Mouse (Mus musculus) MEL (cell line): ENCODE results near the gene Dmkn. TPM values are rescaled to one million over a fixed set of nuclear protein-coding genes. Genes with fewer than 3 reads are reported as not detected.

Source experiments
- DNase-seq: peaks from one replicate; pipeline ENCODE4 v3.0.0; 2011; ENCODE audit warnings: low read depth, low spot score
- H3K27ac ChIP-seq: 2 replicates; pipeline ENCODE4 v1.5.1; 2012; ENCODE audit warnings: low read depth, mild to moderate bottlenecking, control low read depth, low read length, moderate library complexity; ENCODE audit not compliant: control insufficient read depth
- H3K27me3 ChIP-seq, 2 experiments: fragments of 150-350 bp in 1 of 2; sonication (generic) in 1 of 2; 2 replicates each; pipeline ENCODE4 v1.6.1; 2012; ENCODE audit warnings: low read length in 2 of 2, mild to moderate bottlenecking in 2 of 2, improper control_type of control experiment in 1 of 2, moderate library complexity in 1 of 2; ENCODE audit not compliant: insufficient read depth in 2 of 2, control insufficient read depth in 1 of 2
- H3K36me3 ChIP-seq, 2 experiments: 2 replicates each; pipeline ENCODE4 v1.6.1; 2012 to 2014; ENCODE audit warnings: low read length in 2 of 2, improper control_type of control experiment in 1 of 2, inconsistent platforms in 1 of 2, mild to moderate bottlenecking in 1 of 2; ENCODE audit not compliant: insufficient read depth in 2 of 2, control insufficient read depth in 1 of 2
- H3K4me1 ChIP-seq, 2 experiments: fragments of 150-350 bp in 1 of 2; sonication (generic) in 1 of 2; 2 replicates each; pipeline ENCODE4 v1.6.1; 2012; ENCODE audit warnings: low read length in 2 of 2, improper control_type of control experiment in 1 of 2, mild to moderate bottlenecking in 1 of 2; ENCODE audit not compliant: insufficient read depth in 2 of 2, control insufficient read depth in 1 of 2
- H3K4me3 ChIP-seq, 2 experiments: fragments of 150-350 bp in 1 of 2; sonication (generic) in 1 of 2; 2 replicates each; pipeline ENCODE4 v1.5.1; 2012; ENCODE audit warnings: low read depth in 2 of 2, low read length in 2 of 2, mild to moderate bottlenecking in 2 of 2, moderate library complexity in 2 of 2, control low read depth in 1 of 2, improper control_type of control experiment in 1 of 2; ENCODE audit not compliant: control insufficient read depth in 1 of 2, insufficient read depth in 1 of 2
- H3K79me2 ChIP-seq: 2 replicates; pipeline ENCODE4 v1.6.1; 2012; ENCODE audit warnings: mild to moderate bottlenecking, low read length, moderate library complexity; ENCODE audit not compliant: control insufficient read depth, poor library complexity, insufficient read depth
- H3K9ac ChIP-seq: 2 replicates; pipeline ENCODE4 v1.6.1; 2012; ENCODE audit warnings: low read depth, mild to moderate bottlenecking, control low read depth, low read length, moderate library complexity; ENCODE audit not compliant: control insufficient read depth, poor library complexity, severe bottlenecking
- H3K9me3 ChIP-seq: fragments of 150-350 bp; sonication (generic); replicated peaks from 2 replicates; pipeline ENCODE4 v1.6.1; 2012; ENCODE audit warnings: mild to moderate bottlenecking, low read length, improper control_type of control experiment, moderate library complexity; ENCODE audit not compliant: insufficient read depth
- BHLHE40 ChIP-seq: IDR thresholded peaks from 2 replicates; pipeline ENCODE4 v1.6.1; 2012; ENCODE audit warnings: low read depth, mild to moderate bottlenecking, inconsistent platforms, low read length, improper control_type of control experiment, borderline replicate concordance
- CHD2 ChIP-seq: IDR thresholded peaks from 2 replicates; pipeline ENCODE4 v1.6.1; 2011; ENCODE audit warnings: low read length, improper control_type of control experiment
- CTCF ChIP-seq, 3 experiments: IDR thresholded peaks in 2 of 3; conservative IDR thresholded peaks in 1 of 3; 2 replicates each; pipeline ENCODE4 v1.5.1; 2011 to 2012; ENCODE audit warnings: low read length in 3 of 3, low read depth in 2 of 3, mild to moderate bottlenecking in 2 of 3, improper control_type of control experiment in 1 of 3, inconsistent platforms in 1 of 3, mixed read lengths in 1 of 3, moderate library complexity in 1 of 3; ENCODE audit not compliant: control insufficient read depth in 1 of 3, insufficient read depth in 1 of 3, poor library complexity in 1 of 3, severe bottlenecking in 1 of 3
- ELF1 ChIP-seq: IDR thresholded peaks from 2 replicates; pipeline ENCODE4 v1.6.1; 2014; ENCODE audit warnings: low read depth, mild to moderate bottlenecking, inconsistent platforms, low read length, improper control_type of control experiment, moderate library complexity
- EP300 ChIP-seq, 2 experiments: IDR thresholded peaks; 2 replicates each; pipeline ENCODE4 v1.6.1; 2011; ENCODE audit warnings: improper control_type of control experiment in 2 of 2, low read length in 2 of 2, low read depth in 1 of 2, mild to moderate bottlenecking in 1 of 2
- ETS1 ChIP-seq: IDR thresholded peaks from 2 replicates; pipeline ENCODE4 v1.6.1; 2012; ENCODE audit warnings: low read depth, mild to moderate bottlenecking, inconsistent platforms, low read length, improper control_type of control experiment, moderate library complexity
- GATA1 ChIP-seq: IDR thresholded peaks from 2 replicates; pipeline ENCODE4 v1.6.1; 2011; ENCODE audit warnings: low read depth, low read length, improper control_type of control experiment
- HCFC1 ChIP-seq: IDR thresholded peaks from 2 replicates; pipeline ENCODE4 v1.6.1; 2012; ENCODE audit warnings: low read depth, mild to moderate bottlenecking, inconsistent platforms, low read length, improper control_type of control experiment, moderate library complexity
- JUND ChIP-seq: IDR thresholded peaks from 2 replicates; pipeline ENCODE4 v1.6.1; 2011; ENCODE audit warnings: low read depth, mild to moderate bottlenecking, improper control_type of control experiment, low read length
- KAT2A ChIP-seq: conservative IDR thresholded peaks from 2 replicates; pipeline ENCODE4 v1.6.1; 2012; ENCODE audit warnings: low read depth, low read length, improper control_type of control experiment, inconsistent platforms
- MAFK ChIP-seq: IDR thresholded peaks from 2 replicates; pipeline ENCODE4 v1.6.1; 2011; ENCODE audit warnings: low read depth, mild to moderate bottlenecking, low read length, improper control_type of control experiment, borderline replicate concordance
- MAX ChIP-seq: IDR thresholded peaks from 2 replicates; pipeline ENCODE4 v1.6.1; 2011; ENCODE audit warnings: low read length, improper control_type of control experiment
- MAZ ChIP-seq: IDR thresholded peaks from 2 replicates; pipeline ENCODE4 v1.6.1; 2012; ENCODE audit warnings: low read depth, mild to moderate bottlenecking, inconsistent platforms, low read length, improper control_type of control experiment
- MEF2A ChIP-seq: IDR thresholded peaks from 2 replicates; pipeline ENCODE4 v1.6.1; 2014; ENCODE audit warnings: low read depth, mild to moderate bottlenecking, inconsistent platforms, low read length, improper control_type of control experiment; ENCODE audit not compliant: poor library complexity, insufficient replicate concordance, severe bottlenecking; ENCODE audit errors: extremely low read depth
- MXI1 ChIP-seq: IDR thresholded peaks from 2 replicates; pipeline ENCODE4 v1.6.1; 2011; ENCODE audit warnings: mild to moderate bottlenecking, low read depth, low read length, improper control_type of control experiment
- MYB ChIP-seq: IDR thresholded peaks from 2 replicates; pipeline ENCODE4 v1.6.1; 2011; ENCODE audit warnings: mild to moderate bottlenecking, low read depth, low read length, improper control_type of control experiment
- MYC ChIP-seq: IDR thresholded peaks from 2 replicates; pipeline ENCODE4 v1.6.1; 2011; ENCODE audit warnings: low read depth, mild to moderate bottlenecking, low read length, improper control_type of control experiment, moderate library complexity
- NELFE ChIP-seq: IDR thresholded peaks from 2 replicates; pipeline ENCODE4 v1.6.1; 2011; ENCODE audit warnings: low read depth, low read length, improper control_type of control experiment
- NRF1 ChIP-seq: IDR thresholded peaks from 2 replicates; pipeline ENCODE4 v1.6.1; 2014; ENCODE audit warnings: low read depth, mild to moderate bottlenecking, inconsistent platforms, low read length, improper control_type of control experiment, moderate library complexity; ENCODE audit not compliant: poor library complexity, insufficient read depth, severe bottlenecking
- POLR2A ChIP-seq, 2 experiments: IDR thresholded peaks; 2 replicates each; pipeline ENCODE4 v1.6.1; 2011 to 2012; ENCODE audit warnings: low read length in 2 of 2, mild to moderate bottlenecking in 2 of 2, control low read depth in 1 of 2, improper control_type of control experiment in 1 of 2, low read depth in 1 of 2, moderate library complexity in 1 of 2; ENCODE audit not compliant: control insufficient read depth in 1 of 2, insufficient read depth in 1 of 2, poor library complexity in 1 of 2
- POLR2AphosphoS2 ChIP-seq: IDR thresholded peaks from 2 replicates; pipeline ENCODE4 v1.6.1; 2011; ENCODE audit warnings: low read length, improper control_type of control experiment
- RCOR1 ChIP-seq: IDR thresholded peaks from 2 replicates; pipeline ENCODE4 v1.6.1; 2012; ENCODE audit warnings: low read depth, mild to moderate bottlenecking, inconsistent platforms, low read length, improper control_type of control experiment
- SIN3A ChIP-seq: IDR thresholded peaks from 2 replicates; pipeline ENCODE4 v1.6.1; 2012; ENCODE audit warnings: low read length, improper control_type of control experiment, inconsistent platforms
- SMC3 ChIP-seq: IDR thresholded peaks from 2 replicates; pipeline ENCODE4 v1.6.1; 2011; ENCODE audit warnings: low read depth, low read length, improper control_type of control experiment
- TBP ChIP-seq: IDR thresholded peaks from 2 replicates; pipeline ENCODE4 v1.8.0; 2011; ENCODE audit warnings: low read depth, low read length, improper control_type of control experiment
- TCF12 ChIP-seq: IDR thresholded peaks from 2 replicates; pipeline ENCODE4 v1.6.1; 2014; ENCODE audit warnings: low read depth, mild to moderate bottlenecking, inconsistent platforms, low read length, improper control_type of control experiment, moderate library complexity
- UBTF ChIP-seq: IDR thresholded peaks from 2 replicates; pipeline ENCODE4 v1.6.1; 2012; ENCODE audit warnings: low read depth, mild to moderate bottlenecking, inconsistent platforms, low read length, improper control_type of control experiment, moderate library complexity, borderline replicate concordance; ENCODE audit not compliant: insufficient read depth
- USF1 ChIP-seq: IDR thresholded peaks from 2 replicates; pipeline ENCODE4 v1.6.1; 2014; ENCODE audit warnings: low read depth, mild to moderate bottlenecking, inconsistent platforms, low read length, improper control_type of control experiment, moderate library complexity
- ZC3H11A ChIP-seq: IDR thresholded peaks from 2 replicates; pipeline ENCODE4 v1.6.1; 2012; ENCODE audit warnings: low read depth, mild to moderate bottlenecking, inconsistent platforms, low read length, improper control_type of control experiment
- ZKSCAN1 ChIP-seq: IDR thresholded peaks from 2 replicates; pipeline ENCODE4 v1.6.1; 2012; ENCODE audit warnings: low read depth, mild to moderate bottlenecking, inconsistent platforms, low read length, improper control_type of control experiment, moderate library complexity
- ZMIZ1 ChIP-seq: IDR thresholded peaks from 2 replicates; pipeline ENCODE4 v1.6.1; 2012; ENCODE audit warnings: low read depth, mild to moderate bottlenecking, inconsistent platforms, low read length, improper control_type of control experiment, moderate library complexity
- polyA plus RNA-seq, 2 experiments: library from polyadenylated mRNA; stranded (reverse) in 1 of 2; unstranded in 1 of 2; fragments of >175 nt in 1 of 2; fragments of >200 nt in 1 of 2; gene quantifications; 2 replicates each; pipeline versions ENCODE4 v1.2.1 to v1.2.4; 2012; ENCODE audit warnings: low replicate concordance in 2 of 2, low read depth in 1 of 2; ENCODE audit not compliant: insufficient read length in 2 of 2, insufficient read depth in 1 of 2, missing spikeins in 1 of 2
- total RNA-seq: library from RNA; depleted of rRNA; stranded (reverse); fragments of 300-350 nt; gene quantifications from 2 replicates; pipeline ENCODE4 v1.2.3, GENCODE M21; 2012

The Dmkn gene
- total and polyA plus RNA-seq, 3 experiments: not detected

- Histone ChIP-seq H3K4me1 (peaks cover 3 to 11% of the 10 kb centered on the region in 2 experiments; a peak in 3 of 4 replicates), H3K36me3 (peaks cover 0 to 4% of the 10 kb centered on the region in 2 experiments; a peak in 2 of 4 replicates), H3K4me3 (peak within 1 kb of the TSS; percentile 75 to 83), H3K27ac (peak within 1 kb of the TSS; percentile 86)
- TF ChIP-seq CHD2 (no peak), RCOR1 (no peak), ZC3H11A (no peak), NRF1 (peak; percentile 71), MYB (no peak), CTCF (IDR thresholded peaks at IDR 0.05 in 2 of 3, conservative IDR thresholded peaks at IDR 0.05 in 1 of 3; ENCODE audit: control insufficient read depth in 1 of 3, insufficient read depth in 1 of 3, low read depth in 2 of 3, low read length in 3 of 3, poor library complexity in 1 of 3, severe bottlenecking in 1 of 3) (peak in 2 of 3 experiments; percentile 42 to 51; a peak in 5 of 6 replicates), MYC (peak; percentile 81), MAX (peak; percentile 75), UBTF (0 out of 2 replicates have a peak, but pooled peaks have one; percentile 1), ZMIZ1 (peak; percentile 50; the same call in 1 of the 2 replicates), MXI1 (peak; percentile 94), JUND (no peak), EP300 (IDR thresholded peaks at IDR 0.05; ENCODE audit: low read depth in 1 of 2, low read length in 2 of 2) (peak in 1 of 2 experiments; percentile 28; a peak in 1 of 4 replicates), ELF1 (peak; percentile 71), KAT2A (peak; percentile 89), TCF12 (peak; percentile 36; the same call in 1 of the 2 replicates), POLR2A (IDR thresholded peaks at IDR 0.05; ENCODE audit: control insufficient read depth in 1 of 2, insufficient read depth in 1 of 2, low read depth in 1 of 2, low read length in 2 of 2, poor library complexity in 1 of 2) (peak; percentile 26 to 82; a peak in 2 of 4 replicates), NELFE (peak; percentile 67), POLR2AphosphoS2 (peak; percentile 33), SMC3 (peak; percentile 28), ZKSCAN1 (no peak), BHLHE40 (peak; percentile 8; the same call in 1 of the 2 replicates), SIN3A (peak; percentile 94), ETS1 (peak; percentile 54; the same call in 1 of the 2 replicates), MAFK (no peak), MEF2A (no peak), HCFC1 (peak; percentile 99), USF1 (peak; percentile 55), TBP (peak; percentile 67; the same call in 1 of the 2 replicates), GATA1 (no peak), MAZ (0 out of 2 replicates have a peak, but pooled peaks have one; percentile 8)
- TF ChIP-seq, all 39 proteins: peak for 22
- Histone ChIP-seq H3K9ac (peak within 1 kb of the TSS; percentile 80), H3K79me2 (peaks cover 14% of the 10 kb centered on the region), H3K9me3 (no peaks in the 10 kb centered on the region), H3K27me3 (no peaks in the 10 kb centered on the region)
- peak; percentile 100 for DNase-seq
These were observed 34.0 kb upstream of the Dmkn start, which contains the start of gene Tmem147 for GRCm38 (mm10) chr7:30729396-30730063. Gene Tmem147 (minus strand): TSS chr7:30729540.
